Mouse (Mus musculus) lung, adult 2 months (tissue): Measurements from ENCODE around the gene Rdh5.

Experiments
- CTCF ChIP-seq: fragments of 200-500 bp; IDR thresholded peaks from 2 replicates; pipeline ENCODE4 v1.5.1; 2011; ENCODE audit warnings: mild to moderate bottlenecking, low read length, control low read depth; ENCODE audit not compliant: insufficient read depth
- POLR2A ChIP-seq: fragments of 200-500 bp; IDR thresholded peaks from 2 replicates; pipeline ENCODE4 v1.6.1; 2011; ENCODE audit warnings: low read depth, mild to moderate bottlenecking, control low read depth, low read length, borderline replicate concordance; ENCODE audit errors: extremely low read depth

- TF ChIP-seq CTCF: no peak
- no peak for TF ChIP-seq POLR2A
These were observed 17.9 kb upstream of the Rdh5 start for GRCm38 (mm10) chr10:128940475-128941061.
